Mouse (Mus musculus) small intestine, adult 2 months (tissue): Measurements from ENCODE around the gene Kpnb1. TPM values are rescaled to one million over a fixed set of nuclear protein-coding genes. Genes with fewer than 3 reads are reported as not detected.

Source experiments
- H3K27ac ChIP-seq: fragments of 200-500 bp; 2 replicates; pipeline ENCODE4 v1.5.1; 2012; ENCODE audit warnings: low read depth, low read length, control low read depth, inconsistent platforms; ENCODE audit not compliant: insufficient read depth
- H3K27me3 ChIP-seq: fragments of 200-500 bp; 2 replicates; pipeline ENCODE4 v1.6.1; 2012; ENCODE audit warnings: mild to moderate bottlenecking, moderate library complexity, low read length, inconsistent platforms; ENCODE audit not compliant: control insufficient read depth, insufficient read depth
- H3K36me3 ChIP-seq: fragments of 200-500 bp; 2 replicates; pipeline ENCODE4 v1.6.1; 2012; ENCODE audit warnings: mild to moderate bottlenecking, low read length, control low read depth, inconsistent platforms; ENCODE audit not compliant: control insufficient read depth, insufficient read depth
- H3K4me1 ChIP-seq: fragments of 200-500 bp; 2 replicates; pipeline ENCODE4 v1.6.1; 2012; ENCODE audit warnings: low read length, inconsistent platforms, mixed read lengths; ENCODE audit not compliant: control insufficient read depth, insufficient read depth, insufficient read length
- H3K4me3 ChIP-seq: fragments of 200-500 bp; 2 replicates; pipeline ENCODE4 v1.5.1; 2012; ENCODE audit warnings: low read depth, mild to moderate bottlenecking, control low read depth, inconsistent platforms, low read length, moderate library complexity
- CTCF ChIP-seq: fragments of 200-500 bp; IDR thresholded peaks from 2 replicates; pipeline ENCODE4 v1.5.1; 2012; ENCODE audit warnings: low read depth, mild to moderate bottlenecking, control low read depth, inconsistent platforms, low read length, moderate library complexity, mixed read lengths; ENCODE audit not compliant: insufficient replicate concordance, insufficient read length; ENCODE audit errors: extremely low read depth
- POLR2A ChIP-seq: fragments of 200-500 bp; IDR thresholded peaks from 2 replicates; pipeline ENCODE4 v1.6.1; 2012; ENCODE audit warnings: low read depth, mild to moderate bottlenecking, control low read depth, inconsistent platforms, low read length, moderate library complexity
- WGBS: fragments of 180-500 bp; shearing (Covaris S2); methylation state at CpG from one replicate; pipeline ENCODE4 v1.1.7; 2018; 5-methylcytosine and 5-hydroxymethylcytosine counted together
- polyA plus RNA-seq: library from polyadenylated mRNA; depleted of rRNA; stranded (reverse); fragments of >200 nt; gene quantifications from 2 replicates; pipeline ENCODE4 v1.2.3, GENCODE M21; 2012; rRNA removed

Gene Kpnb1
- polyA plus RNA-seq: 7.5 and 13.5 TPM in 2 replicates

DNA sequence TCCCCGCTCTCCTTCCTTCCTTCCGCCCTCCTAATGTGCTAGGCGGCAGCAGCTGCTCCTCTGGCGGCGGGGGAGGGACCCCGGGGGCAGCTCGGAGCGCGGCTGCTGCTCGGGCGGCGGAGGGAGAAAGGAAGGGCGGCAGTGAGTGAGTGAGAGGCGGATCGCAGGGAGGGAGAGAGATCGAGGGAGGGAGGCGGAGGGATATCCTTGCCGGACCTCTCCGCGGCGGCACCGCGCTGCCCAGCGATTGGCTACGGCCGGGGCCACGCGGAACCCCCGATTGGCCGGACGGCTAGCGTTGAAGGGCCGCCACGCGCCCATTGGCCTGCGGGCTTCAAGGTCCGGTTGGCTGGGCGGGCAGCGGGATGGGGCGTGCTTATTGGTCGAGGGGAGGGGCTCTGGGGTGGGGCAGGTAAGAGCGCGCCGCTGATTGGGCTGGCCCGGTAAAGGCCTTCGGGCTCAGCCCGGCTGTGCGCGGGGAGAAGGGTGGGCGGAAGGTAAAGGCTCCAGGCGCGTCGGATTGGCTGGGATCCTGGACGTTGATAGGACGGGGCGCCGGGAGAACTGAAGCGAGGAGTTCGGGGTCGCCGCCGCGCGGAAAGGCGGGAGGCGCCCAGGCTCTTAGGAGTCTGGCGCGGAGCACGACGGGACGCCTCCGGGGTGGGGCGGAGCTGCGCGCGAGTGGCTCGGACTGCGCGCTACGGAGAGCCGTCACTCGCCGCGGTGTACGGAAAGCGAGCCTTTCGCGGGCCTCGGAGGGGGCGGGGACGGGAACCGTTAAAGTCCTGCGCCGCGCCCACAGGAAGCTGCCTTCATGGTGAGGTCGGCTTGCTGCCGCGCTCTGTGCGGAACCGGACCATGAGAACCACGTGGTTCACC lies at the start of gene Kpnb1:
Kpnb1 (minus strand) TSS at position 118 of the 879 bp plus-strand sequence.
- TF ChIP-seq POLR2A: peak; percentile 51
- no peak for TF ChIP-seq CTCF
- H3K4me1 ChIP-seq: no peaks in the 10 kb centered on the region; the same call in 1 of the 2 replicates
- no peaks in the 10 kb centered on the region for H3K27me3 ChIP-seq
- peak within 1 kb of the TSS; percentile 91 for H3K27ac ChIP-seq
- peak within 1 kb of the TSS; percentile 87 for H3K4me3 ChIP-seq
- WGBS: under 1% methylated on average over 90 of the region's 101 CpGs
- peaks cover 16% of the 10 kb centered on the region for H3K36me3 ChIP-seq

- 90% methylated on average over 5 of the region's 5 CpGs for WGBS
- TF ChIP-seq POLR2A (no peak), CTCF (no peak)
- Histone ChIP-seq H3K27me3 (no peaks in the 10 kb centered on the region), H3K4me3 (no peak overlapping the region), H3K4me1 (peaks cover 3% of the 10 kb centered on the region; the same call in 1 of the 2 replicates), H3K27ac (no peak overlapping the region), H3K36me3 (peaks cover 59% of the 10 kb centered on the region)
These were observed 44.8 kb upstream of the Kpnb1 start for GRCm38 (mm10) chr11:97232436-97232835.

DNA sequence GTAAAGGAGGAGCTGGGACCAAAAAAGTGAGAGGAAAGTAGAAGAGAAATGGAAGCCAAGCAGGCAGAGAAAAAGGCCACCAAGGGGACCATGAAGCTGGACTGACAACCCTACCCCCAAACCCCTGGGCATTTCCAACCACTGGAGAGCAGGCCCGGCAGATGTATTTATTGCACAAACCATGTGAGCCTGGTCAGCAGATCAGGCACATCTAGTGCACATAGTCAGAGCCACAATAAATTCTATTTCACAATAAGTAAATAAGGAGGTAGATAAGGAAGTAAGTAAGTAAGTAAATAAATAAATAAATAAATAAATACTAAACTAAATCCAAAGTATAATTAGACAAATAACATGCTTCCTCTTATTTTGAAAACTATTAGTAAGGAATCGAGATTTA lies 41.7 kb upstream of the Kpnb1 start:
- H3K36me3 ChIP-seq: peaks cover 60% of the 10 kb centered on the region
- no peak for TF ChIP-seq CTCF
- TF ChIP-seq POLR2A: no peak
- WGBS: 57% methylated on average over 2 of the region's 2 CpGs

GRCm38 (mm10) chr11:97228985-97229384 lies 41.3 kb upstream of the Kpnb1 start:
- peak overlapping the region; percentile 42 for H3K27ac ChIP-seq
- no peaks in the 10 kb centered on the region for H3K27me3 ChIP-seq
- TF ChIP-seq CTCF: no peak
- TF ChIP-seq POLR2A: no peak
- H3K4me1 ChIP-seq: peaks cover 3% of the 10 kb centered on the region; the same call in 1 of the 2 replicates
- WGBS: 62% methylated on average over 7 of the region's 7 CpGs
- H3K36me3 ChIP-seq: peaks cover 58% of the 10 kb centered on the region
- H3K4me3 ChIP-seq: no peak overlapping the region

More for the DNA sequence above, 41.7 kb upstream of the Kpnb1 start:
- Histone ChIP-seq H3K4me3 (no peak overlapping the region), H3K4me1 (peaks cover 3% of the 10 kb centered on the region; the same call in 1 of the 2 replicates), H3K27me3 (no peaks in the 10 kb centered on the region), H3K27ac (peak overlapping the region; percentile 42)

DNA sequence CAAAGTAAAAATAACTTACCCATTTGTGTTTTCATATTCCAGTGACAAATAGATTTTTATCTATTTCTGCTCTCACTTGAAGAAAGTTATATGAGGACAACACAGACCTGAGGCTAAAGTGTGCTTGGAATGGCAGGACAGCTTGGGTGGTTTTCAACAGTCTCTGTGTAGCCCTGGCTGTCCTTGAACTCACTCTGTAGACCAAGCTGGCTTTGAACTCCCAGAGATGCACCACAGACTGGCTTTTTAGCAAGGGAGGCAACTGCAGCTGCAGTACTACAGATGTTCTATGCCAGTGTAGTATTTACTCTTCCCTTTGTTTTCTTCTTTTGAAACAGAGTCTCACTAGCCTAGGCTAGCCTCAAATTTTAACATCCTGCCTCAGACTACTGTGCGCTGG lies 38.5 kb upstream of the Kpnb1 start:
- no peak for TF ChIP-seq CTCF
- TF ChIP-seq POLR2A: no peak
- WGBS: 98% methylated on average over 1 of the region's 1 CpGs

GRCm38 (mm10) chr11:97223485-97223884 lies 35.8 kb upstream of the Kpnb1 start:
- WGBS: 72% methylated on average over 3 of the region's 3 CpGs
- no peak for TF ChIP-seq POLR2A
- TF ChIP-seq CTCF: no peak
- Histone ChIP-seq H3K36me3 (peaks cover 64% of the 10 kb centered on the region), H3K4me1 (no peaks in the 10 kb centered on the region), H3K27me3 (no peaks in the 10 kb centered on the region), H3K27ac (no peak overlapping the region), H3K4me3 (no peak overlapping the region)

More for the DNA sequence above, 38.5 kb upstream of the Kpnb1 start:
- peaks cover 57% of the 10 kb centered on the region for H3K36me3 ChIP-seq
- H3K4me1 ChIP-seq: peaks cover 3% of the 10 kb centered on the region; the same call in 1 of the 2 replicates
- H3K4me3 ChIP-seq: no peak overlapping the region
- H3K27me3 ChIP-seq: no peaks in the 10 kb centered on the region
- no peak overlapping the region for H3K27ac ChIP-seq

GRCm38 (mm10) chr11:97221611-97222010 lies 33.9 kb upstream of the Kpnb1 start:
- Histone ChIP-seq H3K36me3 (peaks cover 76% of the 10 kb centered on the region), H3K4me3 (no peak overlapping the region), H3K4me1 (no peaks in the 10 kb centered on the region), H3K27ac (no peak overlapping the region), H3K27me3 (no peaks in the 10 kb centered on the region)
- TF ChIP-seq CTCF (no peak), POLR2A (no peak)
- 97% methylated on average over 2 of the region's 2 CpGs for WGBS
